Mouse (Mus musculus): ENCODE results near the gene Cyp2j5. TPM values are rescaled to one million over a fixed set of nuclear protein-coding genes. Genes with fewer than 3 reads are reported as not detected.
"Not testable (repeated sequence)": the region's sequence is repeated elsewhere in the genome, so short reads cannot be mapped to it uniquely, and the experiment has no call there.

Gene Cyp2j5
- under 1 TPM in 1 of 2 experiments, not detected in 1; 0.50 TPM for total RNA-seq (2021)
- long read RNA-seq, experiment 1: 0 reads
- long read RNA-seq, experiment 2: 0 reads

DNA sequence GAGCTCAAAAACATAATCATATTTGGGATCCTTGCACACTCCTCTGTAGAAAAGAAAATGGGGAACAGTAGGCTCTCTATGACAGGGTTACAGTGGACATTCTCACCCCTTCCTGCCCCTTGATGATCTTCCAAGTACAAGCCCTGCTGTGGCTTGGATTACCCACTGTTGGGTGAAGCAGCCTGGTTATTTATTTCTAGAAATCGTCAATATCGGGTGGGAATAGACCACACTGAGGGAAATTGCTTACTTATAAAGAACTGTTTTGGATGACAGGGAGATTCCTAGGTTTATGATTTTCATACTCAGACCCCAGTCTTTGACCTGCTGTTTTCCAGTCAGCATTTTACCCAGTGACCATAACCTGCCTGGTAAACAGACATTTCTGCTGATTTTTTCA, at the start of gene Cyp2j5:
Cyp2j5 (minus strand) TSS at position 164 of the 400 bp plus-strand sequence.
- DNase-seq (ENCODE audit: low spot score in 2 of 2): no peak

DNA sequence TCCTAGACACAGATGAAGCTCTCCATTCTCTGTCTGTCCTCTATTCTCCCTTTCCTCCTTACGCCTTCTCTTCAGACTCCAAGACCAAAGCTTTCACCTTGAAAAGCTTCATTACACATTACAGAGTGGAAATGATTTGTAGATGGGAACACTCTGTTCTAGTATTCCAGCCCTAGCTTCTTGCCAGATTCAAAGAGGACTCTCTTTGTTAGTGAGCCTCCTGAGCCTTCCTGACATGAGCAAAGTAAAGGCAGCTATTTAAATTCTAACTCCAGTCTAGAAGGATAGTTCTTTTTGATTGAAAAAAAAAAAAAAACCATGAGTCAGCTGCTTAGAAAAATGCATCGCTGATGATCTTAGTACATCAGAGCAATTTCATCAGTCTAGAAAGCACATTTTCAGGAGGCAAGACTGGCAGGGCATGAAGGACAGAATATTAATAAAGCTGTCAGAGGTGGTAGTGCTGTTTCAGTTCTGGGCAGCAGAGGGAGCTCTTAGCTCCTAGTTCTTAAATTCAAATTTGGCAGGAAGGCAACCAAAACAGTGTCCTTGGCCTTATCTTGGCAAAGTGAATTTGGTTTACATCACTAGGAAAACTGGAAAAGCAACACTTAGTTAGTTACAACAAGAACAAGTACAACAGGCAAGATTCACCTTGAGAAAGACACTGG, 41.5 kb upstream of the Cyp2j5 start:
- DNase-seq (ENCODE audit: low spot score in 2 of 2): peak; percentile 43 to 50

DNA sequence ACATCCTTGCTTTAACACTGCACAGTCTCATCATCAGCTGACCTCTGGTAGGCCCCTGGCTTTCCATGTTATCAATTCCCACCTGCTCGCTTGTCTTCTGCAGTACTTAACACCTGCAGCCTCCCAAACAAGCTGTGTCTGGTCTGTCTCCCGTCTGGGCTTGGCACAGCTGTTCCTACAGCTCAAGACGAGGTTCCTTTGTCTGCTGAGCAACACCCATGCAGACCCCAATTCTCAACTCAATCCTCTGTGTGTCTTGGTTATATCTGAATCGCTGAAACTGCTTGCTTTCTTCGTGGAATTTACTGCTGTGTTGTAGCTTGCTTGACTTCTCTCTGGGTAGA, 34.2 kb upstream of the Cyp2j5 start:
- no peak for DNase-seq (ENCODE audit: low spot score in 2 of 2)

DNA sequence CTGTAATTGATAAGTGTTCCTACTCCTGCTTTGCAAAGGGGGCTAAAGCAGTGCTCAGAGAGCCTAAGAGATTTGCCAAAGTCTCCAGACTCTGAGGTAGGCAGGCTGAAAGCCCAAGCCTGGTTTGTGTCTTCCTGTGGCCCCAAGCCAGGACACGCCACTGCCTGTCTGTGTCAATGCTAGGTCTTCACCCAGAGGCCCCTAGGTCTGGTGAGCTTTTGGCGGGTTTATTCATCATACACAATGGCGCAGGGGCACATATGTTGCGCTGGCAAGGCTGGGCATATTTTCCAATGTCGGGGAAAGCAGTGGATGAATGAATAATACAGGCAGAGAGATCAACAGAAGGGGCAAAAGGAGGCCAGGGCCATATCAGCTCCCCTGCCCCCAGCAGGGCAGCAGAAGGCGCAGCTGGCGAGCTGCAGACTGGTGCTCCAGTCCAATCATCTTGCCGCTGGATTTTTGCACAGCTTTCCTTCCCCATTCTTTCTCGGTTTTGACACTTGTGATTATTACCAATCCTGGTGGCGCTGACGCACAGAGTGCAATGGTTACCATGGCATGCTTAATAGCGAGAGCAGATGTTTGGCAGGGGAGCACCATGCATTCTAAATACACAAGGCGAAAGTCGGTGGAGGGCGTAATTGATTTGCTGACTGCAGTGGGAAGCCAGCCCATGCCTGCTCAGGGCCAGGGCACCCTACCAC, 33.7 kb upstream of the Cyp2j5 start:
- no peak for DNase-seq (ENCODE audit: low spot score in 2 of 2)

DNA sequence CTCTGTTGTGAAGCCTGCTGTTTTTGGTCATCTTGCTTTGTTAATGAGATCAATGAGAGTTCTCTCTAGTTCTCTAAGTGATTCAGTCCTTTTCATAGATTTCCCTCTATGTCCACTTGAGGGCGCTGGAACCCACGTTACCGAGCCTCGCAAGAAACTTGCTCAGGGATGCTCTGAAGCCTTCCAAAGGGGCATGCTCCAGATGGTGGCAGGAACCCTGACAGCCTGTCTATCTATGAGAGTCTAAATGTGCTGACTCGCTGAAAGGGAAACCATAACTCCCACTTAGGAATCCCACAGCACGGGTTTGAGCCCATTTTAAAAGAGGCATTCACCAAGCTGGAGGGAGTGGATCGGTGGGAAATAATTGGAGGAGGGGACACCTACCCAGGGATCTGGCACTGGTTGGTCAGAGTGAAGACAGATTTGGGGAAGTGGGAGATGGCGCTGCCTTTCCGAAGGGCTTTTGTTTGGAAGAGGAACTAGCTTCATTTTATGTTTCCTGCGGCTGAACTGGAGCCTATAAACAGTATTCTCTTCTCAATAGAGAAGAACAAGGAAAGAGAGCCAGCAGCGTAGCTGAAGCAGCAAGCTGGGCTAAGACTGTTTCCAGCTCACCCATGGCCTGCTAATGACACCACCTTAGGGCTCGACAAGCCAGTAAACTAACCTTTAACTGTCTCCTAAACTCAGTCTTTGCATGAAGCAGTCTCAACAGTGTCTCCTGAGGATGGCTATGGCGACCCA, 32.8 kb upstream of the Cyp2j5 start:
- peak; percentile 10 to 25 for DNase-seq (ENCODE audit: low spot score in 2 of 2)

DNA sequence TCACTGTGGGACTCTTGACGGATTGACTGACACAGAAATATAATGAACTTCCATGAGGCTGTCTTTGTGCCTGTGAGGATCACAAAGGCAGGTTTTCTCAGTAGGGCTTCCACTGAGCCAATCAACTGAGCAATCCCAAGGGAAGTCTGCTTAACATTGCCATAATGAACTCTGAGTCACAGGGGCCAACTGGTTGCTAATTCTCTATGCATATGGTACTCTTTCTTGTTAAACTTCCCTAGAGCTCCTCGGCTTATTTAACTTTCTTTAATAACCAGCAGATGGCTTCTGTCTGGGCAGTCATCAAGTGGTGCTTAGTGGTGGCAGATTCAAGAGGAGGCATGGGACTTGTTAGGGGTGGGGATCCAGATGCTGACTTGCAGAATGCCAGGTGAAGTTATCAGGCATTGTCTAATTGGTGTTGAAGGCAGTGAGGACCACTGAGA, 23.4 kb upstream of the Cyp2j5 start:
- no peak for DNase-seq (ENCODE audit: low spot score in 2 of 2)

DNA sequence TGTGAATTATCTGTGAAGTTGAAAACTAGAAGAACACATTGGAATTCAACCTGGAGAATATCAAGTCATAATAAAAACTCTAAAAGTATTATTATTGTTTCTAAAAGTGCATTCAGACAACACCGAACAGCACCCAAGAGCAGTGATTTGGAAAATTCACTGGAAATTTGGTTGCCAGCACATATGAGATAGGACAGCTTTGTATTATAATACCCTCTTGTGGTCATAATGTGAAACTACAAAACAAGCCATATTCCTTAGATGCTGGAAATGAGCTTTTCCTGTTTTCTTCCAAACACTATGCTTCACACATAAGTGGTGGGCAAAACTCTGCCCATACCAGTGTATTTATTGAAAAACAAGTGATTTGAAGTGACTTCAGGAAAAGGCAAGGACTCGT, 19.5 kb upstream of the Cyp2j5 start:
- no peak for DNase-seq (ENCODE audit: low spot score in 2 of 2)

DNA sequence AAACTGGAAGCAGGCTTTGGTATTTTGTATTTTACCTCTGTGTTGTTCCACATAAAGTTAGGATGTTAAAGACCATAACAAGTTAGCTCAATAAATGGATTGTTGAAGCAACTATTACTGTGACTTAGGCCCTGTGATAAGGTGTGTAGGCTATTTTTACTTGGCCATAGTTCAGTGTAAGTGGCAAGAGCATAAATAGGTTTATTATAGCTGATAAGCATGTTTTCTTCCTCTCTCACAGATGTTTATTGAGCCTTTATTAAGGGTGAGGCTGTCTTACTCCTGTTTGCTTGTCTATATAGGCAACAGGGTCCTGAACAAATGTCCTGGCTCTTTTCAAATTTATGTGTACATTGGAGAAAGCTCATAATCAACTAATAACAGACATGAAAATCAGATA, 17.0 kb upstream of the Cyp2j5 start:
- no peak for DNase-seq (ENCODE audit: low spot score in 2 of 2)

DNA sequence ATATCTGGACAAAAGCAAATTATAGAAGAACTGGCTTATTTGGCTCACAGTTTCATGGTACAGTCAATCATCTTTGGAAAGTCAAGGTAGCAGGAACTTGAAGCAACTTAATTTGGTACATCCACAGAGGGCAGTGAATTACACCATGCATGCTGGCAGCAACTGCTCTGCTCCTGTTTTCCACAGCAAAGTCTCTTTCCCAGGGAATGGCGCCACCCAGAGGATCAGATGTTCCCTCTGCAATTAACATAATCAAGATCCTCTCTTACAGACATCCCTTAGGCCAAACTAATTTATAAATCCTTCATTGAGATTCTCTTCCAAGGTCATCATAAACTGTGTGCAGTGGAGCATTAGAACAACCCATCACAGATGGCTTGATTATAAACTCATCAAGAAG, 16.3 kb upstream of the Cyp2j5 start:
- peak in 1 of 2 experiments; percentile 4 for DNase-seq (ENCODE audit: low spot score in 2 of 2)

DNA sequence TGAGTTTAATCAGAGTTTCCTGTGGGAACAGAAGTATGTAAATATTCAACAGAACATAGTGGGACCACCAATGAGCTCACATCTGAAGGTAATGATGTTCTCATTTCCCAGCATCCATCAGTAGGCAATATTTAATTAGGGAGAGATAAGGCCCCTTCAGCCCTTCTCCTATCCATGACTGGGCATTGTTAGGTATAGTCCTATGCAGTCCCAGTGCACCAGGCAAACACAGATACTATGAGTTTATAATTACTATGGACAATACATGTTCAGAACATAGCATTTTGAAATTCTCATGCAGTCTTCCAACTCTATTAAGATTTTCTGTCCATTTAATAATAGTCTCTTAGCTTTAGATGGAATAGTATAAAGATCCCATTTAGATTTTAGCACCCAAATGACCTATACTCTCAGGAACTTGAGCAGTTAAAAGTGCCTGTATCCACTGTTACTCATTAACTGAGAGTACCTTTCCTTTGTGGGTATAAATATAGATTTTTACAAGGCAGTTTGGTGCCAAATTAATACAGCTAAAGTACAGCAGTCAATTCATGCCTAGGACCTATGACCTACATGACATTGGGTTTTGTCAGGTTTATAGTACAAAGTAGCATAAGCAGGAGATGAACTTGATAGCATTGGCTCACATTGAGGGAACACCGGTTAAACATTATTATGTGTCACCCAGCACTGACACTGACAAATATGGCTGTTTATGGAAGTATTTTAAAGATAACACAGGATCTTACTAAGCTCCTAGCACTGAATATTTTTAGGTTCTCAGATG, 907 bp upstream of the Cyp2j5 start:
- no peak for DNase-seq (ENCODE audit: low spot score in 2 of 2)

DNA sequence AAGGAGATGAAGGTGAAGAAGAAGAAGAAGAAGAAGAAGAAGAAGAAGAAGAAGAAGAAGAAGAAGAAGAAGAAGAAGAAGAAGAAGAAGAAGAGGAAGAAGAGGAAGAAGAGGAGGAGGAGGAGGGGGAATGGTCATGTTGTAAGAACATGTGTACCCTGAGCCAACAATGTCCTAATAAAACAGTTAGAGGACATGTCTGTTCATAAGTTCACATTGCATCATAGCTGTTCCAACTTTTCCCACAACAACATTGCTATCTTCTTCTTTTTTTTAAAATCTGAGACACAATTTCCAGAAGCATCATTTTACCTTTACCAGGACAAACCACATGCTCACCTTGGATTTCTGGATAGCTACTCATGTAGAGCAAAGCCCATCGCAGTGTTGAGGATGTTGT, 28.5 kb downstream of the Cyp2j5 start:
- no peak for DNase-seq (ENCODE audit: low spot score in 2 of 2)

DNA sequence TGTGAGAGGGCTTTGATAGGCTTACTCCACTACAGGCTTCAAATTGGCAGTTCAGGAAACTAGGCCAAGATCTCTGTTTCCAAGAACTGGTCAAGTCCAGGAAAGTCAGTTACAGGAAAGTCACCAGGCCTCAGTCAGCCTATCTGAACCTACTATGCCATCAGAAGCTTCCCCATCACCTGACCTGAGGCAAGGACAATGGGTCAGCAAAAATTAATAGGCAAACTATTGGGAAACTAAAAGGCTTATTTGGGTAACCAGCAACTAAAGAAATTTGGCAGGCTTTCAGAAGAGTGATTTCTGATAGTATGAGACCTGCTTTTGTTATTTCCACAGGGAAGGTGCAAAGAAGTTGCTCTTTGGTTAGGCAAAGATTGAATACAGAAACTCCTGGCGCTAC, 41.5 kb downstream of the Cyp2j5 start:
- no peak for DNase-seq (ENCODE audit: low spot score in 2 of 2)

DNA sequence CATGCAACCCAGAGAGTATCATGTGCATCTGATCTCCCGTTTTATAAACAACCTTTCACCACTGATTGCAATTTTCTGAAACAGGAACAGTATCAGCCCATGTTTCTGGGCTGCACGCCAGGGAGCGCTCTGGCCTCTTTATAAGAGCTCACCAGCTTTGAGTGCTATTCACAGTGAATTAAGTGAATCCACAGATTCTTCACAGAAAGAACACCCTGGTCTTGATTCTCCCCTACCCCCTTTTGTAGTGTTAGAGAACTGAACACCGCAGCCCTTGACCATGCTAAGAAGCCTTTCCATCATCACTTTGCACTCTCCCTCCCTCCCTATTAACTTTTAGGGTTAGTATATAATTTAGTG, 72.2 kb downstream of the Cyp2j5 start:
- DNase-seq (ENCODE audit: low spot score in 2 of 2): peak; percentile 1 to 47

DNA sequence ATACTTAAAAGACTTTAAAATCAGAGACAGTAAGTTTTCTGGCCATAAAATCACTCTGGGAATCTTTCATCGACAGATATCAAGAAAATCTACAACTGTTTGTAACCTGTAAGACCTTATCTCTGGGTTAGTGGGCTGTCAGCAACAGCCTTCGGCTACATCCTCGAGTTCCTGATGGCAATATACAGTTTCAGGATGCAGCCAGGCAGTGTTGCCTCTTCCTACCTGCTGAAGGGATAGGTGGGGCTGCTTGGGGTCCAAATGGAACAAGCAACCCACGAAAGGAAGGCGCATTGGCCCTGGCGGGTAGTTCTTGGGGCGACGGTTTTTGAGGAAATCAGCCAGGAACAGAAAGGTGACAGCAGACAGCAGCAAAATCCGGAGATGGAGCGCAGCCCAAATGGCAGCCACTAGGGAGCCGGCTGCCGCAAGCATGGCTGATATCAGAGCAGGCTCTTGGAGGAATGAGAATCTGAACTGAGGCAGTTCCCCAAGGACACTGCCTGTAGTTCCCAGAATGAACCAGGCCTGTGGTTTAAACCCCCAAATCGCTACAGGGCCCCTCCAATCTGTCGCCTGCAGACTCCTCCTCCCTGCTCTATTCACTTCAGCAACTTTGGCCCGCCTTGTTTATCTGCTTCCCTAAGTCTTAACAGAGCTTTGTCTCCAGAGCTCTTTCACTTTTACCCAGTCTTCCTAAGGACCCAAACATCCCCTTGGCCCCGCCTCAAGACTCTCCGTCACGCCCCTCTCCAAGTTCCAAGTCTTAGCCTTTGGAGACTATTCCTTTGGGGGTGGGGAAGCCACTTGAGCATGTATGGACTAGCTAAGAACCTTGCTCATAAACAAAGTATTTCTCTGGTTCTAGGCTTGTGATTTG, 72.8 kb downstream of the Cyp2j5 start, which contains the start of gene Cyp2j9:
Cyp2j9 (minus strand) TSS at position 668 of the 880 bp plus-strand sequence.
- peak; percentile 2 to 38 for DNase-seq (ENCODE audit: low spot score in 2 of 2)

DNA sequence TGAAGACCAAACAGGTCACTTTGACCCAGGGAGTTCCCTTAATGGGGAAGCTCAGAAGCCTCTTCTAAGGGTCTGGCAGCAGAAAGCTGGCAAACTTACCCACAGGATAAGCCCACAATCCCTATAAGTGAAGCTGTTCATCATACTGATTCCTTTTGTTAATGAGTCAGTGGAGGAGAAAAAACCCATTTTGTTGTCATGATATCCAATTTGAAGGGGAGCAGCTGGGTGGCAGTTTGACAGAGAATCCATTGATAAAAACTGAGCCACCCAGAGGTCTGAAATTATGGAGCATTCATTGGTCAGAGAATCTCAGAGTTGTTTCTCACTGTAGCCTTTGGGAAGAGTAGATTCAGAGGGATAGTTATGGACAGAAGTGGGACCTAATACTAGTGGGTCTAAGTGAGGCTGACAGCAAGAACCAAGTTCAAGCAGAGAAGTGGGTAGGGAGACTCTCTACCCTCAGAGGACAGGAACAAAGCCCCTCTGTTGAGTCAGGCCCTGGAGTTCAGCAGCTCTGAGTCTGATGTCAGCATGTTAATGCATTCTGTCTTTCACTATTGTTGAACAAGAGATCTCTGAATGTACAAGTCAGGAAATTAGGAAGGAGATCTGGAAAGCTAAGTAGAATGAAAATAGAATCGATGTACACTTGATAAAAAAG, 82.4 kb downstream of the Cyp2j5 start:
- DNase-seq (ENCODE audit: low spot score in 2 of 2): no peak

DNA sequence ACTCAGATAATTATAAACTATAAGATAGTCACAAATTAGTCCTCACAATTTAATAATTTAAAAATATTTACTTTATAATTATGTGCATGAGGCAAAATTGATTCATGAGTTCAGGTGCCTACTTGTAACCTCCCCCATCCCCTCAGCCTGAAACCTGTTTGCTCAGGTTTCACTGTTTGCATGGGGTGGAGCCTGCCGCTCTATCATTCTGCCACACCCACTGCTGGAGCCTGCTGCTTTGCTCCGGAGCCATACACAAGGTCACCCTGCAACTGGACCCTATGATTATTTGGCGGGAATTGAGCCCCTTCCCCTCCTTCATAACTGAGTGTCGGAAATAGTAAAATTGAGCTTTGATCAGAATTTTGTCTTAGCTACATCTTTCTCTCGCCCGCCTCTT, 83.6 kb downstream of the Cyp2j5 start:
- not testable (repeated sequence) for DNase-seq (ENCODE audit: low spot score in 2 of 2)
